In the genomic region with DNA sequence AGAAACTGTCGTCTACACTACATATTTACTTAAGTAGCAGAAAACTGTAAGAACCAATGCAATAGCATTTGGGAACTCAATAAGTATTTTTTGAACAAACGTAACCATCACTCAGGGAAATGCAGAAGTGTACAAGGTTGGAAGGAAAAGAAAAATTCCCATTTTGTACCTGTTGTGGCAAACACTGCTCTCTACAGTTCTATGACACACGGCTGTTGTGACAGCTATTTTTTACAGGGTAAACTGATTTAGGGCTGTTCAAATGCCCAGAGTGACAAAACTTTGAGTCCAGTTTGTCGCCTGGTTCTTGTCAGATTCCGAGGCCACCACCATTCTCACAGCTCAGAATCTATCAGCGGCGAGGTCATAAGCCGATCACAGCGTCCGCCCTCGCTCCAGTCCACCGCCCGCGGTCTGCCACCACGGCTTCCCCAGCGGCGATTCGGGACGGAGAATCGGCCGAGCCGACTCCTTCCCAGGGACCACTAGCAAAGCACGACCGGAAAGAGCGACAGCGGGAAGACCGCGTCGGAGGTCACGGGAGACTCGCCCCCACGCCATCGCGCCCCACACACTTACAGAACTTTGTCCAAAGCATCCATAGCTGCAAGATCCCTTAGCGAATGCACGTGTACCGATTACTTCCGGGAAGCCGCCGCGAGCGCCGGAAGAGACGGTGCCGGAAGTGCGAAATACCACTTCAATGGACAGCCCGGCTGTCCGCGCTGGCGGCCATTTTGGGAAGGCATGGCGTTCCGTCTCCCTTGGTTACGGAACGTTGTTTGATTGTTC, we compare ENCODE assay signal across 8 mouse cellular contexts. TPM values are rescaled to one million over a fixed set of nuclear protein-coding genes. Genes with fewer than 3 reads are reported as not detected.
DNase-seq lines count a peak whose midpoint lies in the region; ATAC-seq and TF ChIP-seq lines count a peak whose summit lies in the region.

A gene (minus strand): TSS at position 663 of the 792 bp plus-strand sequence.

- 0 out of 2 replicates have a peak, but pooled peaks cover 7% of the 10 kb centered on the region for H3K4me1 ChIP-seq in intestine, postnatal 0 days (replicated peaks; ENCODE audit: control insufficient read depth, insufficient read depth, low read length)
- no peaks in the 10 kb centered on the region for H3K4me1 ChIP-seq in limb, embryonic 11.5 days (ENCODE audit: control insufficient read depth, insufficient read depth, low read length)
- H3K4me1 ChIP-seq in midbrain, embryonic 14.5 days (ENCODE audit: control insufficient read depth, insufficient read depth, low read length): peaks cover 10% of the 10 kb centered on the region; the same call in 1 of the 2 replicates

- H3K27me3 ChIP-seq in intestine, postnatal 0 days (replicated peaks; ENCODE audit: control insufficient read depth, insufficient read depth, low read length): no peaks in the 10 kb centered on the region
- no peaks in the 10 kb centered on the region for H3K27me3 ChIP-seq in limb, embryonic 11.5 days (ENCODE audit: control insufficient read depth, insufficient read depth, low read length)
- no peaks in the 10 kb centered on the region for H3K27me3 ChIP-seq in midbrain, embryonic 14.5 days (ENCODE audit: control insufficient read depth, insufficient read depth, low read length)

- H3K9me3 ChIP-seq in intestine, postnatal 0 days (ENCODE audit: control insufficient read depth): no peaks in the 10 kb centered on the region
- H3K9me3 ChIP-seq in limb, embryonic 11.5 days (ENCODE audit: control insufficient read depth, low read length): no peaks in the 10 kb centered on the region
- H3K9me3 ChIP-seq in midbrain, embryonic 14.5 days (ENCODE audit: control insufficient read depth, low read length): no peaks in the 10 kb centered on the region

- ATAC-seq in intestine, postnatal 0 days: peak; percentile 87
- ATAC-seq in limb, embryonic 11.5 days (ENCODE audit: insufficient number of reproducible peaks, low FRiP score, low TSS enrichment, low read depth): peak; percentile 88
- peak; percentile 95 for ATAC-seq in midbrain, embryonic 14.5 days (ENCODE audit: low FRiP score, low TSS enrichment)

- peak within 1 kb of the TSS; percentile 36 for H3K27ac ChIP-seq in intestine, postnatal 0 days (ENCODE audit: low read depth, low read length)
- H3K27ac ChIP-seq in limb, embryonic 11.5 days (replicated peaks; ENCODE audit: low read depth, low read length): 0 out of 2 replicates have a peak within 1 kb of the TSS, but pooled peaks have one; percentile 30
- peak within 1 kb of the TSS; percentile 86 for H3K27ac ChIP-seq in midbrain, embryonic 14.5 days (replicated peaks; ENCODE audit: low read depth, low read length)

- TF ChIP-seq CTCF in intestine, postnatal 0 days (IDR thresholded peaks at IDR 0.05; ENCODE audit: low read depth): no peak

- H3K4me3 ChIP-seq in intestine, postnatal 0 days (ENCODE audit: low read depth, low read length): peak within 1 kb of the TSS; percentile 56
- peak within 1 kb of the TSS; percentile 59 for H3K4me3 ChIP-seq in limb, embryonic 11.5 days (ENCODE audit: low read depth, low read length)
- H3K4me3 ChIP-seq in midbrain, embryonic 14.5 days (replicated peaks; ENCODE audit: low read depth, low read length): peak within 1 kb of the TSS; percentile 77

- peak; percentile 81 for DNase-seq in layer of hippocampus, adult 11-12 months (ENCODE audit: low spot score)
- no peak for DNase-seq in layer of hippocampus, adult 9-10 months (ENCODE audit: low spot score)
- peak; percentile 89 for DNase-seq in embryo, embryonic 9.5 days (ENCODE audit: extremely low spot score)
- DNase-seq in gonadal fat pad, adult 2 months (ENCODE audit: low read depth): peak; percentile 26
- peak; percentile 91 for DNase-seq in limb, embryonic 11.5 days (ENCODE audit: low spot score)
- DNase-seq in midbrain, embryonic 14.5 days: peak; percentile 96
- peak; percentile 59 to 71 for DNase-seq in spleen, adult 18-20 months

- peaks cover 48% of the 10 kb centered on the region for H3K36me3 ChIP-seq in intestine, postnatal 0 days (ENCODE audit: control insufficient read depth, insufficient read depth)
- H3K36me3 ChIP-seq in limb, embryonic 11.5 days (ENCODE audit: control insufficient read depth, insufficient read depth, low read length): peaks cover 33% of the 10 kb centered on the region
- peaks cover 51% of the 10 kb centered on the region for H3K36me3 ChIP-seq in midbrain, embryonic 14.5 days (ENCODE audit: control insufficient read depth, insufficient read depth, low read length)

- H3K4me2 ChIP-seq in intestine, postnatal 0 days (replicated peaks; ENCODE audit: low read depth): peak within 1 kb of the TSS; percentile 67
- peak within 1 kb of the TSS; percentile 62 for H3K4me2 ChIP-seq in limb, embryonic 11.5 days (ENCODE audit: low read depth, severe bottlenecking)
- peak within 1 kb of the TSS; percentile 78 for H3K4me2 ChIP-seq in midbrain, embryonic 14.5 days (ENCODE audit: low read length)

- under 1% methylated on average over 54 of the region's 54 CpGs for whole genome bisulfite sequencing in intestine, postnatal 0 days
- WGBS in limb, embryonic 11.5 days: under 1% methylated on average over 54 of the region's 54 CpGs
- under 1% methylated on average over 54 of the region's 54 CpGs for WGBS in midbrain, embryonic 14.5 days

- H3K9ac ChIP-seq in intestine, postnatal 0 days (ENCODE audit: low read depth, low read length): peak within 1 kb of the TSS; percentile 51
- H3K9ac ChIP-seq in limb, embryonic 11.5 days (ENCODE audit: low read length): peak within 1 kb of the TSS; percentile 63
- H3K9ac ChIP-seq in midbrain, embryonic 14.5 days (replicated peaks; ENCODE audit: low read length): peak within 1 kb of the TSS; percentile 54

RNA-seq across cellular contexts. Expression of the gene that starts here (rescaled TPM):
- 2.3 and 2.8 TPM in 2 replicates for polyA plus RNA-seq in gonadal fat pad, adult 2 months (2012; rRNA removed)
- polyA plus RNA-seq in intestine, postnatal 0 days (2015; fragmentation: Nextera tagmentation; extraction: Ambion mirVana): 36.2 and 36.6 TPM in 2 replicates
- polyA plus RNA-seq in limb, embryonic 11.5 days (2014; fragmentation: Nextera tagmentation; extraction: Ambion mirVana): 74.8 and 76.4 TPM in 2 replicates
- polyA plus RNA-seq in midbrain, embryonic 14.5 days (2014; fragmentation: Nextera tagmentation; extraction: Ambion mirVana): 68.2 and 73.7 TPM in 2 replicates

Comparison
In these comparisons a context has a peak if more than half of its experiments do, and no peak if none do; other contexts are left out.
1. H3K27ac ChIP-seq: peak in every context shown above with its lines; median percentile 86 in midbrain, embryonic 14.5 days; 36 in intestine, postnatal 0 days; 30 in limb, embryonic 11.5 days.